Mouse (Mus musculus) urinary bladder, adult 18-20 months (tissue): ENCODE measurements at regions not wholly inside any gene's neighbourhood (a gene's known extent, or its start where the extent isn't known, plus 50 kb on each side); places are given as distances from the start of the nearest gene placed in this dataset.

ENCODE experiments used
- DNase-seq, 2 experiments: peaks; one replicate each; pipeline ENCODE4 v3.0.0; 2022; ENCODE audit warnings: low spot score in 2 of 2, mixed read lengths in 2 of 2

GRCm38 (mm10) chr14:87344540-87344939, 71.9 kb upstream of the Tdrd3 start:
- DNase-seq: no peak

GRCm38 (mm10) chr14:87346812-87347211, 69.6 kb upstream of the Tdrd3 start:
- DNase-seq: no peak

DNA sequence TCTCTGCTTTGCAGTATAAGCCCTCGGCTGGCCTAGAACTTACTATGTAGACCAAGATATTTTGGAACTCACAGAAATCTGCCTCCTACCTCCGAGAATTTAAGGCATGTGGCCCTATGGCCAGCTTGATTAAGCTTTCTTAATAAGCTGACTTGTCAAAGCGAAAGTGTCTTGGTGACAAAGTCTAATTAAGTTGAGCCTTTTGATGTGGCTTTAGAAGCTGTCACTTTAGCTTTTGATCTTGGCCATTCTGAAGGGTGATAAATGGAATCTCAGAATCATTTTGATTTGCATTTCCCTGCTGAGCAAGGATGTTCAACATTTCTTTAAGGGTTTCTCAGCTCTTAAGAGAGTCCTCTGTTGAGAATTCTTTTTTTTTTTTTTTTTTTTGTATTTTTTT, 67.6 kb upstream of the Tdrd3 start:
- DNase-seq: no peak

DNA sequence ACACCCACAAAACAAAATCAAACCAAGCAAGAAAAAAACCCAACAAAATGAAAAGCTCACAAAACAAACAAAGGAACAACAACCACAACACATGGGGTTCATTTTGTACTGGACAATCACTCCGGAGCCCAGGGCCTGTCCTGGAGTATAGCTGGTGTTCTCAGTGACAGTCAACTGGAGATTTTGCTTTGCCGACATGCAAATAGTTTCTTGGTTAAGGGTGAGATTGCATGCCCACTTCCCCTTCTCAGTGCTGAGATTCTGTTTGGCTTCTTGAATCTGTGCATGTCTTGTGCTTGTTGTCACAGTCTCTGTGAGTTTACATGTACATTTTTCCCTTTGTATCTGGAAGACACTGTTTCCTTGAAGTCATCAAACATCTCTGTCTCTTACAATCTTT, 50.6 kb upstream of the Tdrd3 start:
- no peak for DNase-seq
